Mouse (Mus musculus) brown adipose tissue, adult 24 weeks (tissue): ENCODE data around the gene Pbx3. TPM values are rescaled to one million over a fixed set of nuclear protein-coding genes. Genes with fewer than 3 reads are reported as not detected.

Experiments used
- H3K27ac ChIP-seq: fragments of 200-500 bp; replicated peaks from 2 replicates; pipeline ENCODE4 v1.5.1; 2012; ENCODE audit warnings: low read depth, mild to moderate bottlenecking, low read length
- H3K4me1 ChIP-seq: fragments of 200-500 bp; 2 replicates; pipeline ENCODE4 v1.6.1; 2012; ENCODE audit warnings: low read length, mixed read lengths; ENCODE audit not compliant: control insufficient read depth, insufficient read depth, insufficient read length
- H3K4me3 ChIP-seq: fragments of 200-500 bp; 2 replicates; pipeline ENCODE4 v1.5.1; 2012; ENCODE audit warnings: low read depth, mild to moderate bottlenecking, low read length, moderate library complexity; ENCODE audit not compliant: insufficient read depth
- polyA plus RNA-seq: library from polyadenylated mRNA; stranded (reverse); fragments of >200 nt; gene quantifications from 2 replicates; pipeline ENCODE4 v1.2.4, GENCODE M21; 2012; ENCODE audit not compliant: missing spikeins, insufficient read depth, insufficient read length

The Pbx3 gene
- polyA plus RNA-seq, 1 experiment: 3.8 TPM

DNA sequence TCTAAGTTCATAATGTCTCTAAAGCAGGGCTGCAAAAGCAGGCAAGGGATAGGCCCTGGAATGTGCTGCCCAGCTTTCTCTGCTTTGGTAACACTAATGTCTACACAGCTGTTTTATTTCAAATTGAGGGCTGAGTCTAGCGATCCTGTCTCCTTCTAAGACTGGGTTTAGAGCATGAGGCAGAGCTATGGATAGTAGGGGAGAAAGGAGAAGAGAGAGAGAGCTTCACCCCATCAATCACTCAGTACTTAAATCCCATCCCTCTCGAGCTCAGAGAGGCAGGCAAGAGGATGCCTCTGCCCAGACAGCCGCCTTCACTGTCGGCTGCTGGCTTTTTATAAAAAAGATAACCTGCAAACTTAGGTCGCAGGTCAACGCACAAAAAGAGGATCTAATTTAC, 4.5 kb downstream of the Pbx3 start:
- H3K4me1 ChIP-seq: no peaks in the 10 kb centered on the region; the same call in 1 of the 2 replicates
- H3K4me3 ChIP-seq: no peak overlapping the region
- H3K27ac ChIP-seq: no peak overlapping the region

GRCm38 (mm10) chr2:34367024-34367423, 5.9 kb downstream of the Pbx3 start:
- Histone ChIP-seq H3K4me1 (no peaks in the 10 kb centered on the region; the same call in 1 of the 2 replicates), H3K27ac (no peak overlapping the region), H3K4me3 (no peak overlapping the region)

- no peak overlapping the region for H3K4me3 ChIP-seq
- H3K27ac ChIP-seq: no peak overlapping the region
- no peaks in the 10 kb centered on the region for H3K4me1 ChIP-seq
Observed at GRCm38 (mm10) chr2:34363678-34364077, 9.3 kb downstream of the Pbx3 start.

GRCm38 (mm10) chr2:34355801-34356211, 17.1 kb downstream of the Pbx3 start:
- Histone ChIP-seq H3K27ac (no peak overlapping the region), H3K4me1 (no peaks in the 10 kb centered on the region), H3K4me3 (no peak overlapping the region)

DNA sequence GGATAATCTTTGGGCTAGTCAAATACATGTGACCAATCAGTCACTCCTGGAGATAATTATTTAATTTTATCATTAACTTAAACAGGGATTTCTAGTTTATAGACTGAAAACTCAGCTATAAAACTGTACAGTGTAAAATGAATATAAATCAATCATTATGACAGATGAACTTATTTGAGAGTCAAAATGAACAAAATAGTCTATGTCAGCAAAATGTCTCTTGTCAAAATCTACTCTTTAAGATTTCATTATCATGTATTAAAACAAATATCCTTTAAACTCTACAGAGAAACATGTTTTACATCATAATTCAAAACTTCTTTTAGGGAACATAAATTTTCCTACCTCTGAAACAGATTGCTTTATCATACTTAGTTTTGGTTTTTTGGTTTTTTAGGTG, 20.9 kb downstream of the Pbx3 start:
- no peak overlapping the region for H3K4me3 ChIP-seq
- no peaks in the 10 kb centered on the region for H3K4me1 ChIP-seq
- H3K27ac ChIP-seq: no peak overlapping the region

- no peaks in the 10 kb centered on the region for H3K4me1 ChIP-seq
- H3K4me3 ChIP-seq: no peak overlapping the region
- H3K27ac ChIP-seq: no peak overlapping the region
Observed at GRCm38 (mm10) chr2:34347096-34347495, 25.8 kb downstream of the Pbx3 start.

DNA sequence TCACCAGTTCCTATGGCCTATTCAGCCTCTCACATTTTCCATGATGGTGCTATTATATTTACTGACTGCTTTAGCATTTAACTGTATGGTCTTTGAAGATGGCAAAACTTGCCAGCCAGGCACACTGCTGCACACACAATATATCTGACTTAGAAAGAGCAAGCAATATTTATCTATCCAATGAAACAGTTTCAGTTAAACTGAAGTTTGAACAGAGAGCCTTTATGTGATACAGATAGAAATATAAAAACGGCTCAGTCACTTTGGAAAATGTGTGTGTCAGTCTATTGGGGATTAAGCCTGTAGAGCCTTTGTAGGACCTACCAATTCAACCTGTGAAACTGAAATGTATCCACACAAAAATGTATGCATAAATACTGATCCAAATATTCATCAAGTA, 74.3 kb downstream of the Pbx3 start:
- H3K27ac ChIP-seq: no peak overlapping the region
- H3K4me1 ChIP-seq: no peaks in the 10 kb centered on the region
- no peak overlapping the region for H3K4me3 ChIP-seq

DNA sequence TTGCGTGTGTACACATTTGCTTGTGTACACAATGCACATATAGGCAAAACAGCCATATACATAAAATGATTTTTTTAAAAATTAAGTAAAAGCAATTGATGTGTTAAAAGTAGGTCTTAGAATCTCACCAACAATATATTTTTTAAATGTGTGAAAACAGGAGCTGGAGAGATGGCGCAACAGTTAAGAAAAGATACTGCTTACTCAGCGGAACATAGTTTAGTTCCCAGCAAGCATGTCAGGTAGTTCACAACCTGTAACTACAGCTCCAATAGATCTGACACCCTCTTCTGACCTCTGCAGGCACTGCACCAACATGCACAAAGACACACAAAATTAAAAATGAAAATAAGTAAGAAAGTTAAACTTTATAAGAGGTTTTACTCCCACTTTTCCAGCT, 74.7 kb downstream of the Pbx3 start:
- no peak overlapping the region for H3K27ac ChIP-seq
- H3K4me3 ChIP-seq: no peak overlapping the region

GRCm38 (mm10) chr2:34289726-34290125, 83.2 kb downstream of the Pbx3 start:
- no peak overlapping the region for H3K4me3 ChIP-seq
- H3K4me1 ChIP-seq: no peaks in the 10 kb centered on the region
- no peak overlapping the region for H3K27ac ChIP-seq

More for the DNA sequence above, 74.7 kb downstream of the Pbx3 start:
- H3K4me1 ChIP-seq: no peaks in the 10 kb centered on the region

DNA sequence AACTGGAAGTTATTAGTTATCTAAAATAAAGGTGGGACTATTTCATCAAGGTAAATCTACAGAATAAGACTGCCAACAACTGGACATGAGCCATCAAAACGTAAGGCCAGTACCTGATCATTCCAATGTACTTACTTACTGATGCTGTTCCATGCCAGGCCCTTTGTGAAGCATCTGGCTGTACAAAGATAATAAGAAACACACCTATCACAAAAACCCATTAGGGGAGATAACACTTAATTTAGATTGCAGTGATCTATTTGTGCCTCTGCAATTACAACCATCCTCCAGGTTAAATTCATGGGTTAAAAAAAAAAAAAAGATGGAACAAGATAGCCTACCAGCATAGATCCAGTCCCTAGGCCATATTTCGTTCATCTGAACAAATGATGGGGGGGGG, 88.7 kb downstream of the Pbx3 start:
- no peaks in the 10 kb centered on the region for H3K4me1 ChIP-seq
- no peak overlapping the region for H3K4me3 ChIP-seq
- no peak overlapping the region for H3K27ac ChIP-seq

DNA sequence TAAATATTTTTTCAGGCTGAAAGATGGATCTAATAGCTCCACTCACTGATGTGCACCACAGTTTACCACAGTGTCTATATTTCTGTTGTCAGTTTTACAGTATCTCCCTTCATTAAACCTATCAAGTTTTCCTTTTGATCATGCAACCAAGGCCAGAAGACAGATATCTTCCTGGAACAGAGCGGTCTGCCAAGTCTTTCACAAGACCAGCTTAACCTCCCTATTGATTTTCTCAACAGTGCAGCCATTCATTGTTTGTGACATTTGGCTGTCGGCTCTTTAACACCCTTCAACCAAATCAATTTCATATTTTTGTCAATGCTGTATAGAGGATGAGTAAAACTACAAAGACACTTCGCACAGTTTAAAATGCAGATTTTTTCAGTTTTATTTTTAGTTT, 91.9 kb downstream of the Pbx3 start:
- Histone ChIP-seq H3K4me1 (no peaks in the 10 kb centered on the region), H3K27ac (no peak overlapping the region), H3K4me3 (no peak overlapping the region)

- Histone ChIP-seq H3K4me3 (no peak overlapping the region), H3K4me1 (no peaks in the 10 kb centered on the region), H3K27ac (no peak overlapping the region)
Observed at GRCm38 (mm10) chr2:34279726-34280125, 93.2 kb downstream of the Pbx3 start.

DNA sequence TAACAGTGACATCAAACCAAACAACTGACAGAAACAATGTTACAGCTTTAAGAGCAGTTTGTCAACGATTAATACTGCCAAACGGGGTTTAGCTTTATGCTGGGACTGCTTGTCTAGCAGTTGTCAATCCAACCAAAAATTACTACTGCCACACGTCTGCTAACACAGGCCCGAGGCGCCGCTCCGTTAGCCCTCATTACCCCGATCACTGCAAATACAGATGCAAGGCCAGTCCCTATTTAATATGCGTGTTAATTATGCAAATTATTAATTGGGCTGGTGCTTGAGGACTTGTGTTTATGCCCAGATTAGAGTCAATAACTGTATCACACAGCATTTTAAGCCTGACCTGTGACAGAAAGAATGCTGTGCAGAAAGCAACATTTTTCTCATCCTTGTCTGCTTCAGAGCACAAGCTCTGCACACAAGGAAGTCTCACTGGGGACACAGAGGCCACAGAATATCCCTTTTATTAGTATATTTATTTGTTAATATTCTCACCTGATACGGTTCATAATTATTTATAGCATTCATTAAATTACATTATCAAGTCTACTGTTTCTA, 97.2 kb downstream of the Pbx3 start:
- Histone ChIP-seq H3K4me3 (no peak overlapping the region), H3K4me1 (no peaks in the 10 kb centered on the region)

DNA sequence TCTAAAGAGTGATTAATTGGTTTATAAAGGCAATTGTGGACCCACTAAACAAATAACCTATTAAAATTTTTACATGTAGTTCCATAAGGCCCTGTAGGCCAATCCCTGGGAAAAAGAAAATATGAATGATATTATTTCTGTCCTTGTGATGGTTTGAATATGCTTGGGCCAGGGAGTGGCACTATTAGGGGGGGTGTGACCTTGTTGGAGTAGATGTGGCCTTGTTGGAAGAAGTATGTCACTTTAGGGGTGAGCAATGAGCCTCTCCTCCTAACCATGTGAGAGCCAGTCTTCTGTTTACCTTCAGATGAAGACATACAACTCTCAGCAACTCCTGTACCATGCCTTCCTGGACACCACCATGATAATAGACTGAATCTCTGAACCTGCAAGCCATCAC, 110.9 kb downstream of the Pbx3 start:
- Histone ChIP-seq H3K4me1 (no peaks in the 10 kb centered on the region), H3K27ac (no peak overlapping the region), H3K4me3 (no peak overlapping the region)

More for the DNA sequence above, 97.2 kb downstream of the Pbx3 start:
- no peak overlapping the region for H3K27ac ChIP-seq

GRCm38 (mm10) chr2:34260653-34261076, 112.3 kb downstream of the Pbx3 start:
- no peak overlapping the region for H3K27ac ChIP-seq

DNA sequence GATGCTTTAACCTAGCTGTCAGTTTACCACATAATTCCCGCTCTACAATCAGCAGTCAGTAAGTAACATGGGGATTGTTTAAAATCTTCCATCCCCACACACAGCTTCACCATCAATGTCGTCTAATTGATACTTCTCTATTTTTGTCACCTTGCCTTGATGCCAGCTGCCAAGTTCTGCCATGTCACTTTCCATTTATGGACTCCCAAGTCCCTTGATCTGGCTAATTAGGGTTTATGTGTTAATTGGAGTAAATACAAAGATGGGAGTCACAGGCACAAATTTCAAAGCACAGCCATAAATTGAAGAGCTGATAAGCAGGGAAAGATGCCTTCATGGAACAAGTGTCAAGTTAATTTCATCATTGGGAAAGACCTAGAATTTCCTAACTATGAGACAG, 114.7 kb downstream of the Pbx3 start:
- no peak overlapping the region for H3K4me3 ChIP-seq
- no peaks in the 10 kb centered on the region for H3K4me1 ChIP-seq
- no peak overlapping the region for H3K27ac ChIP-seq

More at GRCm38 (mm10) chr2:34260653-34261076, 112.3 kb downstream of the Pbx3 start:
- no peaks in the 10 kb centered on the region for H3K4me1 ChIP-seq
- no peak overlapping the region for H3K4me3 ChIP-seq
